Mouse (Mus musculus): ENCODE data around the gene Rpp14.

GRCm38 (mm10) chr14:8054310-8055102 lies 25.7 kb upstream of the Rpp14 start:
- TF ChIP-seq CTCF (IDR thresholded peaks at IDR 0.05; ENCODE audit: low read depth, low read length) (no peak), POLR2A (IDR thresholded peaks at IDR 0.05; ENCODE audit: borderline replicate concordance, low read depth, low read length) (no peak)

Measured in bone marrow macrophage, adult 2 months (primary cell).